Mouse (Mus musculus): Measurements from ENCODE around the gene Sec24c.

DNA sequence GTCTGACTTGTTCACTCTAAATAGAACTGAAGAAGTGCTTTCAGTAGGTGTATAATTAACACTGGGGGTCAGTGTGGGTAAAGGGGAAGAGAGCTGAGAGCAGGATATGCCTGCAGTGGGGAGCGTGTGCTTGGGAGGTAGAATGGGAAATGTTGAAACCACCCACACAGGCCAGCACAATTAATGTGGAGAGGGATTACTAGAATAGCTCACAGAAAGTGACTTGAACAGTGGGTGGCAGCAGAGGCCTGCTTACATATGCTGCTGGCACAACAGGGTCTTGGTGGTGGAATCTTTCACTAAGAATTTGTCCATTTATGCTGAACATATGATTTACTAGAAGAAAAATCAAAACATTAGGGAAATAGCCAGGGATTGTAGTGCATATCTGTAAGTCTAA, 22.9 kb downstream of the Sec24c start:
- no peak for TF ChIP-seq TAL1 (IDR thresholded peaks at IDR 0.05; ENCODE audit: low read length)
- TF ChIP-seq GATA1 (IDR thresholded peaks at IDR 0.05; ENCODE audit: low read length): no peak
